Mouse (Mus musculus) neural tube, embryonic 12.5 days (tissue): Measurements from ENCODE around the gene Pemt. TPM values are rescaled to one million over a fixed set of nuclear protein-coding genes. Genes with fewer than 3 reads are reported as not detected.
A peak's percentile ranks its signal among the peaks of the same experiment; 100 is the strongest.
"Not testable (repeated sequence)": the region's sequence is repeated elsewhere in the genome, so short reads cannot be mapped to it uniquely, and the experiment has no call there.

ENCODE experiments used
- ATAC-seq: fragments of 200-750 bp; cut with Nextera tagmentation; 2 replicates; pipeline ENCODE4 v1.8.0; 2017; ENCODE audit warnings: low read depth, mild to moderate bottlenecking, moderate TSS enrichment, moderate library complexity; ENCODE audit not compliant: low FRiP score
- H3K27ac ChIP-seq: fragments of 300-500 bp; sonication (generic); 2 replicates; pipeline ENCODE4 v1.5.1; 2016
- H3K27me3 ChIP-seq: fragments of 300-500 bp; sonication (generic); replicated peaks from 2 replicates; pipeline ENCODE4 v1.6.1; 2016; ENCODE audit warnings: mild to moderate bottlenecking
- H3K36me3 ChIP-seq: fragments of 300-500 bp; sonication (generic); 2 replicates; pipeline ENCODE4 v1.6.1; 2016; ENCODE audit warnings: mild to moderate bottlenecking
- H3K4me1 ChIP-seq: fragments of 300-500 bp; sonication (generic); 2 replicates; pipeline ENCODE4 v1.6.1; 2016
- H3K4me2 ChIP-seq: fragments of 300-500 bp; sonication (generic); replicated peaks from 2 replicates; pipeline ENCODE4 v1.6.1; 2016; ENCODE audit warnings: mild to moderate bottlenecking
- H3K4me3 ChIP-seq: fragments of 300-500 bp; sonication (generic); 2 replicates; pipeline ENCODE4 v1.5.1; 2016
- H3K9ac ChIP-seq: fragments of 300-500 bp; sonication (generic); 2 replicates; pipeline ENCODE4 v1.6.1; 2016; ENCODE audit warnings: mild to moderate bottlenecking
- H3K9me3 ChIP-seq: fragments of 300-500 bp; sonication (generic); 2 replicates; pipeline ENCODE4 v1.6.1; 2016; ENCODE audit warnings: mild to moderate bottlenecking
- WGBS: fragments of 180-500 bp; shearing (Covaris S2); methylation state at CpG from one replicate; pipeline ENCODE4 v1.1.7; 2016; 5-methylcytosine and 5-hydroxymethylcytosine counted together
- polyA plus RNA-seq: library from polyadenylated mRNA; unstranded; fragments of >200 nt; fragmentation: Nextera tagmentation; extraction: Ambion mirVana; gene quantifications from 2 replicates; pipeline ENCODE4 v1.2.1, GENCODE M21; 2016

Pemt gene
- polyA plus RNA-seq, 1 experiment from 2014 or later = 6.1 TPM

DNA sequence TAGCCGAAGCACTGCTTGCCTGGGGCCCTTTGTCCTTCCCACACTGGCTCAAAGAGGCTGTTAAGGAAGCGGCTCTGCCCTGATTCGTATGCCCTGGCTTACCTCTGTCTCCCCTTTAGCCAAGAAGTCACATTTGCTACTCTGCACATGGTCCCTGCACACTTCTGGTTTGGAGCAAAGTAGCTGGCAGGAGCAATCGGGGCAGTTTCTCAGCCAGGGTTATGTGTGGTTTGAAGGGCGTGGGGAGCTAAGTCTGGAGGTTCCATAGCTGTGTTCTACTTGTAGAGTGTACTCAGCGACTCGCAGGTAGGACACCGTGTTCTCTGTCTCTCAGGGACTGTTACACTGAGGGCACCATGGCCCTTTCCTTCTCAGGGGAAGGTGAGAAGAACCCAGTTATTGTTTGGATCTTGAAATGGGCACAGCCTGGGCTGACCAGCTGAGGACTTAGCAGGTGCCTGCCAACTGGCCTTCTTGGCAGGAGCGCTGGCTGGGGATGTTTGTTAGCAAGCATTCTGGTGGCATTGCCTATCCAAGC is 84.9 kb downstream of the Pemt start:
- no peak overlapping the region for H3K4me3 ChIP-seq
- peaks cover 27% of the 10 kb centered on the region for H3K36me3 ChIP-seq
- H3K9ac ChIP-seq = no peak overlapping the region
- H3K4me2 ChIP-seq = no peak overlapping the region
- H3K9me3 ChIP-seq = no peaks in the 10 kb centered on the region
- ATAC-seq = no peak
- H3K27ac ChIP-seq = no peak overlapping the region
- H3K27me3 ChIP-seq = peaks cover 29% of the 10 kb centered on the region
- peaks cover 19% of the 10 kb centered on the region for H3K4me1 ChIP-seq
- WGBS = 91% methylated on average over 9 of the region's 9 CpGs

DNA sequence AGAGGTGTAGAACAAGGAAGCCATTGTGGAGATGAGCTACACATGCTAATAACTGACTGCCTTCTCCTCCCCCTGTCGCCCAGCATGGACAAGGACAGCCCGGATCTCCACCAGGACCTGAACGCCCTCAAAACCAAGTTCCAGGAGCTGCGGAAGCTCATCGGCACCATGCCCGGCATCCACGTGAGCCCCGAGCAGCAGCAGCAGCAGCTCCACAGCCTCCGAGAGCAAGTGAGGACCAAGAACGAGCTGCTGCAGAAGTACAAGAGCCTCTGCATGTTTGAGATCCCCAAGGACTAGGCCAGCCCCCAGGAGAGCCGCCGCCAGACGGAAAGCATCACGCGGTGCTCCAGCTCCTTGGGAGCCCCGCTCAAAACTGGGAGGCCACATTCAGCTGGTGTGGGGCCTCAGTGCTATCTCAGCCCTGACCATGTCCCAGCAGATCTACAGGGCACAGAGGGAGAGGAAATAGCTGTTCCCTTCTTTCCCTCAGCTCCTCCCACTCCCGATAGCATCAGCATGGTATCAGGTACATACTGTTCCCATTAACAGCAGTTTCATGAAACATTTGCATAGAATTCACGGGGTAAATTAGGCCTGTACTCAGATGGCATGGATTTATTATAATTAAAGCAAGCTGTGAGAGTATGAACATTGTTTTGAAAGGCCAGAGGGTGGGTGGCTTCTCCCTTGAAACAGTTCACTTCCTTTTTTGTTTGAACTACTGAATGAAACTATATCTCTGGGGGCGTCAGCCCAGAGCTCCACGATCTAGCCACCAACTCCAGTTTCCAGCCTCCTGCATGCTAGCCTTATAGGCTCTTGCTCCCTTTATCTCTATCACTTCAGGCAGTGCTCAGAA is 85.6 kb downstream of the Pemt start:
- Histone ChIP-seq H3K9me3 (no peaks in the 10 kb centered on the region), H3K4me2 (no peak overlapping the region), H3K4me1 (peaks cover 19% of the 10 kb centered on the region), H3K36me3 (peaks cover 27% of the 10 kb centered on the region), H3K4me3 (no peak overlapping the region), H3K27me3 (peaks cover 29% of the 10 kb centered on the region), H3K9ac (no peak overlapping the region), H3K27ac (no peak overlapping the region)
- 90% methylated on average over 20 of the region's 20 CpGs for WGBS
- ATAC-seq = no peak

DNA sequence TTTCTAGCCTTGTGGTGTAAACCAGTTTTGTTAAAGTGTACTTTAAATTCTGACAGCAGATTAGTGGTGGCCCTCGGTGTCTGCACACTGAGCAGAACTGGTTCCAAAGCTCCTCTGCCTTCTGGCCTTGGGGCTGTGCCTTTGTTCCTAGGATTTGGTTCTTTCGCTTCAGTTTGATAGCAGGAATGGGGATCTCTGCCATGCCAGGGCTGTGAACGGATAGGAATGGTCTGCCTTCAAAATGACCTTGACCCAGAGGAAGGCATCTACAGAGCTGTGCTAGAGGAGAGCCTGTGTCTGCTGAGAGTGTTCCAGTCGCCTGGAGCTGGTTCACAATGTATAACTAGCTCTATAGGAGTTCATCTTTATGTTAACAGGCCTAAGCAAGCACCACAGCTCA is 86.8 kb downstream of the Pemt start:
- H3K4me3 ChIP-seq = no peak overlapping the region
- H3K4me2 ChIP-seq = no peak overlapping the region
- no peak for ATAC-seq
- no peaks in the 10 kb centered on the region for H3K9me3 ChIP-seq
- peaks cover 27% of the 10 kb centered on the region for H3K36me3 ChIP-seq
- 88% methylated on average over 4 of the region's 4 CpGs for WGBS
- peaks cover 13% of the 10 kb centered on the region for H3K4me1 ChIP-seq
- no peak overlapping the region for H3K9ac ChIP-seq
- peaks cover 23% of the 10 kb centered on the region for H3K27me3 ChIP-seq
- H3K27ac ChIP-seq = no peak overlapping the region

DNA sequence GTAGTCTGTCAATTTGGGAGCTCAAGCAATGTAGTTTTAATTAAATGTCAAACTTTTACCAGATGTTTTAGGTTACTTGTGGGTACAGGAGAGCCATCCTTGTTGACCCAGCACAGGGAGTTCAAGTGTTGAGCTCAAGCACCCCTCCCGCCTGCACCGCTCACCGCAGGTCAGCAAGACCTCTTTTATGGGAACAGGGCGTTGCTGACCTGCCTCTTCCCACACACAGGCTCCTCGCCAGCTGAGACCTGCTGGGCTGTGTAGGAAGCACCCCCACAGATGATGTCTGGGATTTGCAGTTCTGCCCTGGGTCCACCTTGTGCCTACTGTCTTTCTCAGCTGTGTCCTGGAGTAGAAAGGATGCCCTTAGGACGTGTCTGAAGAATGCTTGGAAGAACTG is 89.5 kb downstream of the Pemt start:
- H3K4me3 ChIP-seq = no peak overlapping the region
- H3K27me3 ChIP-seq = no peaks in the 10 kb centered on the region; the same call in 1 of the 2 replicates
- no peak for ATAC-seq
- H3K9ac ChIP-seq = no peak overlapping the region
- WGBS = 83% methylated on average over 6 of the region's 6 CpGs
- no peaks in the 10 kb centered on the region for H3K4me1 ChIP-seq
- H3K36me3 ChIP-seq = peaks cover 22% of the 10 kb centered on the region
- no peak overlapping the region for H3K4me2 ChIP-seq
- H3K27ac ChIP-seq = no peak overlapping the region
- H3K9me3 ChIP-seq = no peaks in the 10 kb centered on the region

DNA sequence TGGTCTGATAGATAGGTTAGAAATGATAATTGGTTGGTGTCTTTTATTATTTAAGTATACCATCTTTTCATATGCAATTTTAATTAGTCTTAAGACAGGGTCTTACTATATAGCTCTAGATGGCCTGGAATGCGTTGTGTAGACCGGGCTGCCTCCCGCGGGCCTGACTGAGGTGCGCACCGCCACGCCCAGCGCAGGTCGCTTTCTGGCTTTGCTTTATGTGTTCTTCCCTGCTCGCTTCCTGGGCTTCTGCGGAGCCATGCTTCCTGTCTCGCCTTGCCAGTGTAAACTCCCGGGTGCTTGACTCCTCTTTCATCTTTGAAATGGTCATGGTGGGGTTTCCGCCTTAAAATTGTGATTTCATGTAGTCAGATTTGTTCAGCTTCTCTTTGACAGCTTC is 93.4 kb downstream of the Pemt start:
- Histone ChIP-seq H3K27me3 (no peaks in the 10 kb centered on the region), H3K4me2 (no peak overlapping the region), H3K36me3 (0 out of 2 replicates have a peak, but pooled peaks cover 7% of the 10 kb centered on the region), H3K4me1 (peaks cover 4% of the 10 kb centered on the region), H3K9ac (no peak overlapping the region), H3K9me3 (no peaks in the 10 kb centered on the region), H3K4me3 (no peak overlapping the region), H3K27ac (no peak overlapping the region)
- no peak for ATAC-seq
- WGBS = 90% methylated on average over 14 of the region's 14 CpGs

GRCm38 (mm10) chr11:59948401-59948767 is 97.9 kb downstream of the Pemt start:
- 3% methylated on average over 16 of the region's 16 CpGs for WGBS
- no peaks in the 10 kb centered on the region for H3K9me3 ChIP-seq
- no peaks in the 10 kb centered on the region for H3K27me3 ChIP-seq

GRCm38 (mm10) chr11:59947752-59948400 is 98.4 kb downstream of the Pemt start, which contains the start of gene Med9:
Gene Med9 (plus strand): TSS chr11:59948206.
- peak within 1 kb of the TSS; percentile 96 for H3K4me3 ChIP-seq
- H3K4me2 ChIP-seq = peak within 1 kb of the TSS; percentile 84
- no peaks in the 10 kb centered on the region for H3K27me3 ChIP-seq
- no peaks in the 10 kb centered on the region for H3K9me3 ChIP-seq
- H3K4me1 ChIP-seq = peaks cover 10% of the 10 kb centered on the region
- no peaks in the 10 kb centered on the region for H3K36me3 ChIP-seq
- peak within 1 kb of the TSS; percentile 50; the same call in 1 of the 2 replicates for H3K27ac ChIP-seq
- peak within 1 kb of the TSS; percentile 95 for H3K9ac ChIP-seq
- peak; percentile 93 for ATAC-seq
- WGBS = under 1% methylated on average over 43 of the region's 43 CpGs

More at GRCm38 (mm10) chr11:59948401-59948767, 97.9 kb downstream of the Pemt start:
- H3K4me2 ChIP-seq = peak overlapping the region; percentile 84
- peaks cover 10% of the 10 kb centered on the region for H3K4me1 ChIP-seq
- peak overlapping the region; percentile 95 for H3K9ac ChIP-seq
- H3K36me3 ChIP-seq = no peaks in the 10 kb centered on the region
- peak overlapping the region; percentile 96 for H3K4me3 ChIP-seq
- H3K27ac ChIP-seq = no peak overlapping the region
- ATAC-seq = peak; percentile 56

DNA sequence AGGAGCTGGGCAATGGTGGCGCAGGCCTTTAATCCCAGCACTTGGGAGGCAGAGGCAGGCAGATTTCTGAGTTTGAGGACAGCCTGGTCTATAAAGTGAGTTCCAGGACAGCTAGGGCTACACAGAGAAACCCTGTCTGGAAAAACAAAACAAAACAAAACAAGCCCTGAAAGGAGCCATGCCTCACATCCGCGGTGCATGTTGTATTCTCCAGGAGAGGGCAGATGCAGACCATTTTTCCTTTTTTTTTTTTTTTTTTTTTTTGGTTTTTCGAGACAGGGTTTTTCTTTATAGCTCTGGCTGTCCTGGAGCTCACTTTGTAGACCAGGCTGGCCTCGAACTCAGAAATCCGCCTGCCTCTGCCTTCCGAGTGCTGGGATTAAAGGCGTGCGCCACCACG is 101.4 kb downstream of the Pemt start:
- not testable (repeated sequence) for H3K36me3 ChIP-seq, H3K27me3 ChIP-seq, H3K27ac ChIP-seq, H3K4me3 ChIP-seq, H3K9ac ChIP-seq, ATAC-seq, H3K9me3 ChIP-seq, H3K4me2 ChIP-seq
- 89% methylated on average over 10 of the region's 10 CpGs for WGBS
- peaks cover 10% of the 10 kb centered on the region for H3K4me1 ChIP-seq

GRCm38 (mm10) chr11:59941391-59941790 is 104.9 kb downstream of the Pemt start:
- Histone ChIP-seq H3K36me3 (no peaks in the 10 kb centered on the region), H3K27me3 (no peaks in the 10 kb centered on the region), H3K27ac (no peak overlapping the region), H3K4me1 (no peaks in the 10 kb centered on the region), H3K4me3 (no peak overlapping the region), H3K9me3 (no peaks in the 10 kb centered on the region), H3K4me2 (no peak overlapping the region), H3K9ac (no peak overlapping the region)
- ATAC-seq = no peak
- 29% methylated on average over 3 of the region's 3 CpGs for WGBS

DNA sequence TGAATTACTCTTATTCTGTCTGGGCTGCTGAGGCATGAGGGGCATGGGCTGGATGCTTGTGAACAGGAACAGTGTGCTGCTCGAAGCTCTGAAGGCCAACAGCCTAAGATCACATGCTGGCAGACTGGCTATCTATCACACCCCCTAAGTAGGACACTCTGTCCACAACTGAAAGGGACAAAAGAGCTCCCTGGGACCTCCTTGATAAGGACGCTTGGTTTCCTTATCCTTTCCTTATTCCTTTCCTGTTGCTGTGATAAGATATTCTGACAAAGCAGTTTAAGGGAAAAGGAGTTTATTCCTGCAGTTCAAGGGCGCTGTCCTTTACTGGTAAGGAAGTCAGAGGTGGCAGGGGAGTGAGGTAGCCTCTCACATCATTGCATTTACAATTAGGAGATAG is 105.6 kb downstream of the Pemt start:
- H3K9me3 ChIP-seq = no peaks in the 10 kb centered on the region
- H3K27me3 ChIP-seq = no peaks in the 10 kb centered on the region
- H3K4me3 ChIP-seq = no peak overlapping the region
- H3K9ac ChIP-seq = no peak overlapping the region
- H3K27ac ChIP-seq = no peak overlapping the region
- no peak overlapping the region for H3K4me2 ChIP-seq
- no peaks in the 10 kb centered on the region for H3K4me1 ChIP-seq
- ATAC-seq = no peak
- no peaks in the 10 kb centered on the region for H3K36me3 ChIP-seq
- 72% methylated on average over 3 of the region's 3 CpGs for WGBS

DNA sequence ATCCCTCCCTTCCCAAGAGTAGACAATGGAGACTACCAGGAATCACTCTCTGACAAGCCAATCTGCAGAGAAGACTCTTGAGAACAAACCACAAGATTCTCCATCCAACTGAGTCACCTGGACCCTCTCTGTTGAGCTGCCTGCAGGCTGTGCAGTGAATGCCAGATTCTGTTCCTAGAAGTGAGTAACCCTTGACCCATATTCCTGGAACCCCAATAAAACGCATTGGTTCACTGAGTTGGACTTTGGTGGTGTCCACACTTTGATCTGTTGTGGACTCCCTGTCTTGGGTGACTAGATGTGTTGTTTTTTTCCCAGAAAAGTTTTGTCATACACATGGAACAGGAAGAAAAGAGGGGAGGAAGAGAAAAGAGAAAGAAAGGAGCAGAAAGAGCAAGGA is 106.5 kb downstream of the Pemt start:
- no peak overlapping the region for H3K9ac ChIP-seq
- H3K9me3 ChIP-seq = no peaks in the 10 kb centered on the region
- no peak for ATAC-seq
- no peaks in the 10 kb centered on the region for H3K36me3 ChIP-seq
- no peak overlapping the region for H3K4me3 ChIP-seq
- no peak overlapping the region for H3K4me2 ChIP-seq
- 73% methylated on average over 1 of the region's 1 CpGs for WGBS
- no peak overlapping the region for H3K27ac ChIP-seq
- H3K27me3 ChIP-seq = no peaks in the 10 kb centered on the region
- H3K4me1 ChIP-seq = no peaks in the 10 kb centered on the region

- H3K36me3 ChIP-seq = no peaks in the 10 kb centered on the region
- H3K4me3 ChIP-seq = no peak overlapping the region
- H3K9me3 ChIP-seq = no peaks in the 10 kb centered on the region
- ATAC-seq = no peak
- no peaks in the 10 kb centered on the region for H3K27me3 ChIP-seq
- H3K4me1 ChIP-seq = no peaks in the 10 kb centered on the region
- WGBS = 45% methylated on average over 2 of the region's 2 CpGs
- H3K27ac ChIP-seq = no peak overlapping the region
- no peak overlapping the region for H3K4me2 ChIP-seq
- no peak overlapping the region for H3K9ac ChIP-seq
These were observed 108.7 kb downstream of the Pemt start for GRCm38 (mm10) chr11:59937615-59938014.
